Mouse (Mus musculus) heart, postnatal 0 days (tissue): ENCODE measurements around the gene Ptpn6.

ENCODE experiments used
- CTCF ChIP-seq: IDR thresholded peaks from 2 replicates; pipeline ENCODE4 v1.5.1; 2016; ENCODE audit warnings: antibody characterized with exemption, control low read depth, low read depth
- EP300 ChIP-seq: IDR thresholded peaks from 2 replicates; pipeline ENCODE4 v1.6.1; 2016; ENCODE audit warnings: antibody characterized with exemption, low read depth

GRCm38 (mm10) chr6:124732476-124733370, 5.8 kb downstream of the Ptpn6 start:
- TF ChIP-seq EP300 (no peak), CTCF (no peak)
